8 mouse cellular contexts compared by ENCODE assay signal in genomic region chrX:136269743-136270392, GRCm38 (mm10). TPM values are rescaled to one million over a fixed set of nuclear protein-coding genes. Genes with fewer than 3 reads are reported as not detected.
DNase-seq lines count a peak whose midpoint lies in the region; ATAC-seq and TF ChIP-seq lines count a peak whose summit lies in the region.
"Not testable (repeated sequence)": the region's sequence is repeated elsewhere in the genome, so short reads cannot be mapped to it uniquely, and the experiment has no call there.

Bex3 (plus strand) TSS chrX:136270253.

- not testable (repeated sequence) for H3K27me3 ChIP-seq in intestine, embryonic 14.5 days (replicated peaks; ENCODE audit: control insufficient read depth, insufficient read depth, low read length)

- peak within 1 kb of the TSS; percentile 44 for H3K4me2 ChIP-seq in intestine, embryonic 14.5 days (ENCODE audit: low read length)

- peak within 1 kb of the TSS; percentile 50 for H3K9ac ChIP-seq in intestine, embryonic 14.5 days (ENCODE audit: low read length)

- intact Hi-C loops in left cerebral cortex, adult 2 months (cut with DNase I) = not testable (repeated sequence)

- H3K4me1 ChIP-seq in intestine, embryonic 14.5 days (replicated peaks; ENCODE audit: control insufficient read depth, insufficient read depth, low read length) = not testable (repeated sequence)

- peak; percentile 99 for ATAC-seq in granulocyte monocyte progenitor cell, adult 5-6 weeks (replicated peaks; ENCODE audit: poor library complexity, severe bottlenecking)
- peak; percentile 94 for ATAC-seq in intestine, embryonic 14.5 days (replicated peaks; ENCODE audit: low FRiP score, low TSS enrichment, low read depth)

- DNase-seq in T-cell, adult 2 months (ENCODE audit: low spot score) = peak; percentile 67
- DNase-seq in embryo, embryonic 11 days = peak; percentile 13
- not testable (repeated sequence) for DNase-seq in intestine, embryonic 14.5 days (ENCODE audit: low spot score)
- peak; percentile 49 to 59 for DNase-seq in left cerebral cortex, adult 2 months (ENCODE audit: extremely low spot score in 1 of 2, low spot score in 2 of 2)
- DNase-seq in lung, postnatal 14 days = peak; percentile 35
- peak; percentile 51 for DNase-seq in ovary, adult 18-20 months (ENCODE audit: low spot score)
- DNase-seq in thymus, postnatal 25 days = peak; percentile 62

- WGBS in intestine, embryonic 14.5 days = 22% methylated on average over 14 of the region's 30 CpGs

- not testable (repeated sequence) for H3K9me3 ChIP-seq in intestine, embryonic 14.5 days (ENCODE audit: control insufficient read depth, low read length)

- not testable (repeated sequence) for H3K27ac ChIP-seq in intestine, embryonic 14.5 days (ENCODE audit: low read depth); left cerebral cortex, adult 2 months

- TF ChIP-seq CTCF in left cerebral cortex, adult 2 months (IDR thresholded peaks at IDR 0.05) = not testable (repeated sequence)

- H3K36me3 ChIP-seq in intestine, embryonic 14.5 days (ENCODE audit: control insufficient read depth, insufficient read depth, low read length) = not testable (repeated sequence)

- H3K4me3 ChIP-seq in intestine, embryonic 14.5 days (ENCODE audit: low read depth, low read length) = peak within 1 kb of the TSS; percentile 41
- H3K4me3 ChIP-seq in left cerebral cortex, adult 2 months = peak within 1 kb of the TSS; percentile 48

RNA-seq across cellular contexts. Expression of gene Bex3, which starts in this region (rescaled TPM):
- 141 and 154 TPM in 2 replicates for total RNA-seq in granulocyte monocyte progenitor cell, adult 5-6 weeks (2014; fragmentation: Nextera tagmentation)
- 87.5 and 104 TPM in 2 replicates for total RNA-seq in granulocyte monocyte progenitor cell, adult 5-6 weeks (2017)
- 460 and 504 TPM in 2 replicates for polyA plus RNA-seq in intestine, embryonic 14.5 days (2014; fragmentation: Nextera tagmentation; extraction: Ambion mirVana)
- total RNA-seq in left cerebral cortex, adult 2 months (2021) = 100 to 1,000 TPM; 276 to 281 TPM
